Mouse (Mus musculus) gastrocnemius, postnatal 14 days (tissue): ENCODE measurements at regions not wholly inside any gene's neighbourhood (a gene's known extent, or its start where the extent isn't known, plus 50 kb on each side); places are given as distances from the start of the nearest gene placed in this dataset.

ENCODE experiments used
- DNase-seq: peaks from one replicate; pipeline ENCODE4 v3.0.0; 2021; ENCODE audit warnings: mixed read lengths
- intact Hi-C: fragments of 180-260 bp; cut with DNase I; formaldehyde crosslinking; loops from one replicate; pipeline ENCODE4 v1.15.1; 2025; ENCODE audit warnings: low total_unique reads

DNA sequence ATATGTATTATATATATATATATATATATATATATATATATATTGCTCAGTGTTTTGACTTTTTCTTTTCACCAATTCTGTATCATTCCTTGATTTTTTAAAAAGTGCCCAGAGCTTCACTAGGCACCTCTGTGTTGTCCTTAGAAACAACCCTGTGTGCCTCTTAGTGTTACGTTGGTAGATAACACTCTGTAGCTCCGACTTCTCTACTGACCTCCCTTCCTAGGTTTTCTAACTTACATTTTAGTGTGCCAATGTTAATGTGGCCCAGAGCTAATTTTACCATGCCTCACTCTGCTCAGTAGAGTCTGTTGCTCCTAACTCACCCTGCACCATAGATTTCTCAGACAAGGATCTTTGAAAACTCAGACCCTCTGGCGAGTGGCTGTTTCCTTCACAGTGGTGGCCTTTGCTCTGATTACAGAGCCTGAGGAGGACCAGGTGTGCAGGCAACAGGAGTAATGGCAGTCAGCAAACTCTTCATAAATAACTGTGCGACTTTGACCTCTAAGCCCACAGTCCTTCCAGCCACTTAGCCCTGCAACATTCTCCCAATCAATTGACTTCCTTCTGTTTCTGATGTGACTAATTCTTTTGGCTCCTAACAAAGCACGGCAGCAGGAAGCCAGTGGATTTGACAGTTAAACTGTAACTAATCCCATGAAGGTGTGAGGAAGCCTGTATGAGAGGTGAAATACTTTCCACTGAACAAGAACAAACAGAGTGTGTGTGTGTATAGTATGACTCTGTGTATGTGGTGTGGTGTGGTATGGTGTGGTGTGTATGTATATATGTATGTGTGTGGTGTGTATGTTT, 53.6 kb upstream of the Actr3 start:
- intact Hi-C loops = no loop called here
- DNase-seq = no peak

DNA sequence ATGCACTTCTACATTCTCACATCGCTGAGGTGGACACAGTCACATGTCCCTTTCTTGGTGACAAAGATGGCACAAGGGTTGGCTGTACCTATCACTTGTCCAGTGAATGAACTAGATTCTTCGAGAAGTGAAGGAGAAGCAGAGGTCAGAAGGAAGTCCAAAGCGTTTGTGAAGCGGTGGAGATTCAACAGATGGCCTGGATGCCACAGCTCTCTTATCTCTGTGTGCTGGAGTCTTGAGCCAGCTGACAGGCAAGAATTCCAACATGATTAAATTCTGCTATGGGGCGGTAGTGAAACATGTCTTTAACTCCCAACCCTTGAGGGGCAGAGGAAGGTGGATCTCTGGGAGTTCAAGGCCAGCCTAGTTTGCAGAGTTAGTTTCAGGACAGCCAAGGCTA, 55.5 kb upstream of the Actr3 start:
- no peak for DNase-seq
- intact Hi-C loops = no loop called here

DNA sequence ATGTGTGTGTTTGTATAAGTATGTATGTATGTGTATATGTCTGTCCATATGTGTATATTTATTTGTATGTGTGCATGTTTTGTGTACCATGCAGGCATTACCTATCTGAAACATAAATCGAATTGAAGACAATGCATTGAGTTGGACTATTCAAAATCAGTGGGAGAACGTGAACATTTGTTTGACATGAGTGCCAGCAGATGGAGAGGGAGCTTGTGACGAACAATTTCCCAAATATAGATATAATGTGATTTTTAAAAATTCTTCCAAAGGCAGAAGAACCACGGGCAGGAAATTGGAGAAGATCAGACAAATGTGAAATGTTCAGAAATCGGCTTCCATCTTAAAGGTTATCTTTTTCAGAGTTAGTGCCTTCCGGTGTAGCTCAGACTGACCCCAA, 59.1 kb upstream of the Actr3 start:
- intact Hi-C loops = no loop called here
- DNase-seq = no peak

DNA sequence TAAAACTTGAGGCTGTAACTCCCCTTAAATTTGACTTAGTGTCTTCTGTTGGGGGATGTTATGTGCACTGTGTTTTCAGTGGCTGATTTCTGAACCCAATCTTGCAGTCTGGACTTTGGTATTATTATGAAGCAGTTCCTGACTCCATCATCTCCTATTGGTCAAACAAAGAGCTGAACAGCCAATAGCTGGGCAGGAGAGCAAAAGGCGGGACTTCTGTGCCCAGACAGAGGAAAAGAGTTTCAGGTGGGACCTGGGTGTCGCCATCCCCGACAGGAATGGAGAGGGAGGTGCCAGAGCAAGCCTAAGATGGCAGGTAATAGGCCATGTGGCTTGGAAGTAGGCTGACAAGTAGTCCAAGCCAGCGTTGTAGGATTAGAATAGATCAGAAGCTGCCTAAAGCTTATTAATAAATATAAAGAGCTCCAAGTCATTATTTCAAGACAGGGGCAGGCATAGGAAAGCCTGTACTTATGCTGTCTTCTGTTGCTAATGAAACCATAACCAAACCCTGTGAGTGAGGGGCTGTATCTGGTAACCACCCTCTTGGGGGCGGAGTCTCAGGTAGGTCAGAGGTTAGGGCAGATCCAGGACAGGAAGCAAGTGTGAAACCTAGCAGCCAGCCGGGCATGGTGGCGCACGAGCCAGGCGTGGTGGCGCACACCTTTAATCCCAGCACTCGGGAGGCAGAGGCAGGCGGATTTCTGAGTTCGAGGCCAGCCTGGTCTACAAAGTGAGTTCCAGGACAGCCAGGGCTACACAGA, 60.0 kb upstream of the Actr3 start:
- intact Hi-C loops = no loop called here
- no peak for DNase-seq

DNA sequence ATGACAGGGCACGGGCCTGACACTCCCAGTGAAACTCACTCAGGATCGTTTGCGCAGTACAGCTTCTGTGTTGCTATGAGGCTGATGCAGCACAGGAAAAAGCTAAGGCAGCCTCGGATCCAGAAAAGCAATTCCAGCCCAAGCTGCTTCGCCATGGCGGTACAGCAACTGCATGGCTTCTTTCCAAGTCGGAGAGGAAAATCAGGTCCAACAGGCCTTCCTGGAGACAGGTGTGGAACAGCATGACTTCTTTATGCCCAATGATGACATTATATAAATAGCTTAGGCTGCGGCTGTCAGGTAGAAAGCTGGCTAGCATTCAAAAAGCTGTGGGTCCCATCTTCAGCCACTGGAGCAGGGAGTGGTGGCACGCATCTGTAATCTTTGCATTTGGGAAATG, 61.5 kb upstream of the Actr3 start:
- intact Hi-C loops = no loop called here
- DNase-seq = no peak

DNA sequence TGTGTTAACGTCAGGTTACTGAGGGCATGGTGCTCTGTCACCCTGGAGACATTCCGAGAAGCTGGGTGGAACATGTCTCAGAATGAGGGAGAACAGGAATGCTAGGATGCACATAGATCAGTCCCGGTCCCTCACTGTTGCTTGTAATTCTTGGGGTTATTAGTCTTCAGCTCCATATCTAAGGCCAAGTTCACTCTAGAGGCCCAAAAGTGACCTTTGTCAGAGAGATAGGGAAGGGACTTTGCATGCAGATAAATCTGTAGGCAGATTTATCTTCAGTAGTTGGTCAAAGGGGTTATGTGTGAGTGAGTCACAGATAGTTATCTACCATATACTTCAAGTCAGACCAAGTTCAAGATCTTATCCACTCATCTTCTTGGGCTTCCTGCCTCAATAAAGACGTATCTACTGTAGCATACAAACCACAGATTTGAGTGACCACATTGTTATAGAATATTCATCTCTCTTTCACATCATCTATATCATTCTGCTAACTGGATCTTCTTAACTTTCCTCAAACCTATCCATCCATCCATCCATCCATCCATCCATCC, 58.4 kb upstream of the Slc35f5 start:
- DNase-seq = no peak

DNA sequence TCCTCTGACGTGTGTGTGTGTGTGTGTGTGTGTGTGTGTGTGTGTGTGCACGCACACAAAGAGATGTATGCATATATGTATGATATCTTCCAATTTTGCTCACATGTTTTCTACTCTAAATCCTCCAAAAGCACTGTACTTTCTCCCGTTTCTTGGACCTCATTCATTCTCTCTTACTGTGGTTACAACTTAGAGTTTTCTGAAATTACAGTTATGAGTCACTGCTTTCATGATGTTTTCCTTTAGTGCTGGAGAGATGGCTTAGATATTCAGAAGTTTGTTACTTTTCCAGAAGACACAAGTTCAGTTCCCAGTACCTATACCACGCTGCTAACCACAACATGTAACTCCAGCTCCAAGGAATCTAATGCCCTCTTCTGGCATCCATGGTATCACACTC, 56.5 kb upstream of the Slc35f5 start:
- DNase-seq = no peak
- intact Hi-C loops = no loop called here

More for the DNA sequence above, 58.4 kb upstream of the Slc35f5 start:
- intact Hi-C loops = no loop called here

DNA sequence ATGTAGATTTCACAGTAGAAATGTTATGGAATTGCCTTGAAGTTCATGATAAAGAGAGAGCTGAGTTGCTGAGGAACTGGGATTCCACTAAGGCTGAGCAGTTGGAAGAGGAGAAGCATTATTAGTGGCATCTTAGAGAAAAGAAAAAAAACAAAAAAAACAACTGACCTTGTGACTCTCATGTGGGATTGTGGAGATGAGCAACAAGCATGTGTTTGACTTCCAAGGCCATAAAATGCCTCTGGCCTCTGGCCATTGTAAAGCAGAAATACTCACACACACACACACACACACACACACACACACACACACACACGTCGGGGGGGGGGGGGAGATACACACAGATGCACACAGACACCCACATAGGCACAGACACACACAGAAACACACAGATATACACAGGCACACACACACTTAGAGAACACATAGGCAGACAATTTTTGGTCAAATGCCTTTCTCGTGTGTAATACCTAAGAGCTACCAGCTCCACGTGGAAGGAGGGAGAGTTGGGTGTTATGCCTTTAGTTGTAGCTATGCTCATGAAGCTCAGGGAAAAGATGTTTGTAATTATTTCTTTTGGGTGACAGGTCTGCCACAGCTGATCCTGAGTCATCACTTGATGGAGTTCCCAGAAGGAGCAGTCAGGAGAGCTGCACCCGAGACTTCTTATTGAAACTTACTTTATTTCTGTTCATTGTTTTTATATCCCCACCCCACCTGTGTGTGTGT, 52.4 kb upstream of the Slc35f5 start:
- no peak for DNase-seq
- intact Hi-C loops = no loop called here

DNA sequence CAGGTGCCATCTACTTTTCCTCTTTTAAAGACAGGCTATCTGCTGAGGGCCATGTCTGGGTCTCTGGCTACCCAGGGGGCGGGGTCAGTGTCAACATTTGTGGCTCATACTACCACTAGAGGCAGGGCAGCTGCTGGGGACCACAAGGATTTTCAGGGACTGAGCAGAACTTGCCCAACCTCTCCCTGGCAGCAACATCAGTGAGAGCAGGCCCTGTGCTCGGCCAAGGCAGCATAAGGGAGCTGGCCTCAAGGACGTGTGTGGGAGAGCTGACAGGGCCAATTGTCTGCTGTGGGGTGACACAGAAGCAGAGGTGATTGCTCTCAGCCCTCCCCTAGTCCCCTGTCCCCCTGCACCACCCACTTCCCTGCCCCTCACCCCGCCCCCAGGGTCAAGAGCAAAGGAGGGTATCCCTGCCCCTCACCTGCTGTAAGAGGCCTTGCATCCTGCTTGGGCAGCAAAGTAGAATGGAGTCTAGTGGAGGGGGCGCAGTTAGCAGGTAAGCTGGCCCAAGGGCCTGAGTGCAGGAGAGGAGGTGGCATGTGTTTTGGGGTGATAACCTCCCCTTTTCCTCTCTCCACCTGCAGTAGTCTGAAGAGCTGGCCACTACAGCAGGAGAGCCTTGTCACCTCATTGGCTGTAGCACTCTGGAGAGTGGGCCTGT, 51.7 kb upstream of the Slc35f5 start:
- DNase-seq = peak; percentile 49
- intact Hi-C loops = no loop called here
